ENCODE assay signal across 8 mouse cellular contexts in genomic region chr12:71015363-71016210, GRCm38 (mm10). TPM values are rescaled to one million over a fixed set of nuclear protein-coding genes. Genes with fewer than 3 reads are reported as not detected.
DNase-seq lines count a peak whose midpoint lies in the region; ATAC-seq and TF ChIP-seq lines count a peak whose summit lies in the region.

TSS of gene Arid4a (plus strand) at chr12:71015990.

- peak; percentile 100 for DNase-seq in CD4-positive helper T cell, adult 2 months (ENCODE audit: low read depth, low spot score)
- DNase-seq in brain, embryonic 18.5 days (ENCODE audit: low read depth, low spot score), result peak; percentile 100
- DNase-seq in kidney, postnatal 0 days (ENCODE audit: low spot score), result peak; percentile 100
- DNase-seq in liver, embryonic 11.5 days (ENCODE audit: low spot score), result peak; percentile 95
- peak; percentile 99 for DNase-seq in naive thymus-derived CD4-positive, alpha-beta T cell, adult 2 months (ENCODE audit: low read depth)

- ATAC-seq in erythroid progenitor cell, adult 5-6 weeks (replicated peaks; ENCODE audit: low FRiP score, poor library complexity, severe bottlenecking), result peak; percentile 93
- peak; percentile 98 for ATAC-seq in heart, embryonic 12.5 days (ENCODE audit: insufficient number of reproducible peaks, low FRiP score)
- peak; percentile 98 for ATAC-seq in kidney, postnatal 0 days (replicated peaks; ENCODE audit: low FRiP score, low read depth)
- ATAC-seq in liver, embryonic 11.5 days (replicated peaks; ENCODE audit: low FRiP score), result peak; percentile 97
- peak; percentile 99 for ATAC-seq in stomach, embryonic 14.5 days (ENCODE audit: insufficient number of reproducible peaks, insufficient read depth, low FRiP score, low read depth)

- TF ChIP-seq CTCF in kidney, postnatal 0 days (IDR thresholded peaks at IDR 0.05; ENCODE audit: low read depth), result no peak

- H3K27ac ChIP-seq in heart, embryonic 12.5 days (ENCODE audit: poor library complexity, severe bottlenecking), result peak within 1 kb of the TSS; percentile 97
- peak within 1 kb of the TSS; percentile 97 for H3K27ac ChIP-seq in kidney, postnatal 0 days
- H3K27ac ChIP-seq in liver, embryonic 11.5 days (ENCODE audit: low read depth, low read length), result peak within 1 kb of the TSS; percentile 93
- H3K27ac ChIP-seq in stomach, embryonic 14.5 days (ENCODE audit: low read length), result peak within 1 kb of the TSS; percentile 98

- WGBS in heart, embryonic 12.5 days, result under 1% methylated on average over 61 of the region's 61 CpGs
- under 1% methylated on average over 61 of the region's 61 CpGs for WGBS in kidney, postnatal 0 days
- under 1% methylated on average over 61 of the region's 61 CpGs for WGBS in liver, embryonic 11.5 days
- under 1% methylated on average over 61 of the region's 61 CpGs for WGBS in stomach, embryonic 14.5 days

- H3K4me2 ChIP-seq in heart, embryonic 12.5 days, result peak within 1 kb of the TSS; percentile 86
- peak within 1 kb of the TSS; percentile 72 for H3K4me2 ChIP-seq in kidney, postnatal 0 days (ENCODE audit: low read length)
- peak within 1 kb of the TSS; percentile 82 for H3K4me2 ChIP-seq in liver, embryonic 11.5 days
- peak within 1 kb of the TSS; percentile 76 for H3K4me2 ChIP-seq in stomach, embryonic 14.5 days (replicated peaks; ENCODE audit: low read depth, low read length)

- peaks cover 24% of the 10 kb centered on the region for H3K4me1 ChIP-seq in heart, embryonic 12.5 days (replicated peaks)
- peaks cover 11% of the 10 kb centered on the region; the same call in 1 of the 2 replicates for H3K4me1 ChIP-seq in kidney, postnatal 0 days (replicated peaks; ENCODE audit: insufficient read depth, low read length)
- H3K4me1 ChIP-seq in liver, embryonic 11.5 days (replicated peaks; ENCODE audit: control insufficient read depth, insufficient read depth, low read length), result peaks cover 16% of the 10 kb centered on the region
- peaks cover 3% of the 10 kb centered on the region; the same call in 1 of the 2 replicates for H3K4me1 ChIP-seq in stomach, embryonic 14.5 days (ENCODE audit: control insufficient read depth, insufficient read depth, low read length)

- no peaks in the 10 kb centered on the region for H3K9me3 ChIP-seq in heart, embryonic 12.5 days (replicated peaks)
- no peaks in the 10 kb centered on the region for H3K9me3 ChIP-seq in kidney, postnatal 0 days (replicated peaks; ENCODE audit: low read length)
- no peaks in the 10 kb centered on the region for H3K9me3 ChIP-seq in liver, embryonic 11.5 days (ENCODE audit: control insufficient read depth, low read length)
- no peaks in the 10 kb centered on the region for H3K9me3 ChIP-seq in stomach, embryonic 14.5 days (ENCODE audit: control insufficient read depth, low read depth, low read length)

- H3K36me3 ChIP-seq in heart, embryonic 12.5 days, result peaks cover 26% of the 10 kb centered on the region
- H3K36me3 ChIP-seq in kidney, postnatal 0 days (ENCODE audit: insufficient read depth, low read length), result peaks cover 14% of the 10 kb centered on the region; the same call in 1 of the 2 replicates
- H3K36me3 ChIP-seq in liver, embryonic 11.5 days (ENCODE audit: control insufficient read depth, insufficient read depth, low read length), result peaks cover 15% of the 10 kb centered on the region
- H3K36me3 ChIP-seq in stomach, embryonic 14.5 days (ENCODE audit: control insufficient read depth, insufficient read depth, low read length), result peaks cover 21% of the 10 kb centered on the region; the same call in 1 of the 2 replicates

- H3K9ac ChIP-seq in heart, embryonic 12.5 days, result peak within 1 kb of the TSS; percentile 93
- peak within 1 kb of the TSS; percentile 94 for H3K9ac ChIP-seq in kidney, postnatal 0 days (ENCODE audit: low read depth, low read length)
- H3K9ac ChIP-seq in liver, embryonic 11.5 days (ENCODE audit: low read depth, low read length), result peak within 1 kb of the TSS; percentile 95
- H3K9ac ChIP-seq in stomach, embryonic 14.5 days (replicated peaks; ENCODE audit: low read depth, low read length), result peak within 1 kb of the TSS; percentile 67

- no peaks in the 10 kb centered on the region for H3K27me3 ChIP-seq in heart, embryonic 12.5 days (replicated peaks)
- H3K27me3 ChIP-seq in kidney, postnatal 0 days (ENCODE audit: insufficient read depth, low read length), result no peaks in the 10 kb centered on the region
- no peaks in the 10 kb centered on the region for H3K27me3 ChIP-seq in liver, embryonic 11.5 days (replicated peaks; ENCODE audit: control insufficient read depth, insufficient read depth, low read length)
- no peaks in the 10 kb centered on the region for H3K27me3 ChIP-seq in stomach, embryonic 14.5 days (ENCODE audit: control insufficient read depth, insufficient read depth, low read length)

- peak within 1 kb of the TSS; percentile 92 for H3K4me3 ChIP-seq in heart, embryonic 12.5 days
- peak within 1 kb of the TSS; percentile 98 for H3K4me3 ChIP-seq in kidney, postnatal 0 days (replicated peaks; ENCODE audit: low read depth, low read length)
- H3K4me3 ChIP-seq in liver, embryonic 11.5 days (ENCODE audit: low read depth, low read length), result peak within 1 kb of the TSS; percentile 93
- peak within 1 kb of the TSS; percentile 98 for H3K4me3 ChIP-seq in stomach, embryonic 14.5 days (ENCODE audit: low read depth, low read length)

RNA-seq across cellular contexts. Expression of gene Arid4a, which starts in this region (rescaled TPM):
- total RNA-seq in erythroid progenitor cell, adult 5-6 weeks (2015; ENCODE audit: low replicate concordance), result 44.7 and 54.1 TPM in 2 replicates
- total RNA-seq in erythroid progenitor cell, adult 5-6 weeks (2017; ENCODE audit: low replicate concordance), result 92.0 and 107 TPM in 2 replicates
- polyA plus RNA-seq in heart, embryonic 12.5 days (2016; fragmentation: Nextera tagmentation; extraction: Ambion mirVana), result 24.0 and 25.3 TPM in 2 replicates
- polyA plus RNA-seq in kidney, postnatal 0 days (2015; fragmentation: Nextera tagmentation; extraction: Ambion mirVana), result 32.4 and 32.6 TPM in 2 replicates
- polyA plus RNA-seq in liver, embryonic 11.5 days (2014; fragmentation: Nextera tagmentation; extraction: Ambion mirVana), result 31.6 and 32.5 TPM in 2 replicates
- 40.7 and 43.4 TPM in 2 replicates for polyA plus RNA-seq in stomach, embryonic 14.5 days (2014; fragmentation: Nextera tagmentation; extraction: Ambion mirVana)

Comparison
In these comparisons a context has a peak if more than half of its experiments do, and no peak if none do; other contexts are left out.
1. Peak in every context shown above with its lines: DNase-seq, ATAC-seq, H3K4me3 ChIP-seq and H3K27ac ChIP-seq.